Mouse (Mus musculus) thymus, adult 2 months (tissue): ENCODE results near the gene Eif4e2. TPM values are rescaled to one million over a fixed set of nuclear protein-coding genes. Genes with fewer than 3 reads are reported as not detected.

Experiments
- DNase-seq: peaks from one replicate; pipeline ENCODE4 v3.0.0; 2021
- H3K27ac ChIP-seq: fragments of 200-500 bp; 2 replicates; pipeline ENCODE4 v1.5.1; 2012; ENCODE audit warnings: low read length, control low read depth; ENCODE audit not compliant: control insufficient read depth, insufficient read depth
- H3K27me3 ChIP-seq: fragments of 200-500 bp; 2 replicates; pipeline ENCODE4 v1.6.1; 2012; ENCODE audit warnings: mild to moderate bottlenecking, low read length, moderate library complexity, mixed read lengths; ENCODE audit not compliant: control insufficient read depth, insufficient read depth
- H3K36me3 ChIP-seq: fragments of 200-500 bp; 2 replicates; pipeline ENCODE4 v1.6.1; 2012; ENCODE audit warnings: mild to moderate bottlenecking, low read length, moderate library complexity; ENCODE audit not compliant: control insufficient read depth, insufficient read depth
- H3K4me1 ChIP-seq: fragments of 200-500 bp; replicated peaks from 2 replicates; pipeline ENCODE4 v1.6.1; 2012; ENCODE audit warnings: low read length; ENCODE audit not compliant: control insufficient read depth, insufficient read depth
- H3K4me3 ChIP-seq: fragments of 200-500 bp; 2 replicates; pipeline ENCODE4 v1.5.1; 2012; ENCODE audit warnings: mild to moderate bottlenecking, low read length, control low read depth, moderate library complexity; ENCODE audit not compliant: control insufficient read depth, insufficient read depth
- CTCF ChIP-seq: fragments of 200-500 bp; IDR thresholded peaks from 2 replicates; pipeline ENCODE4 v1.5.1; 2012; ENCODE audit warnings: mild to moderate bottlenecking, control low read depth, low read length, moderate library complexity, borderline replicate concordance; ENCODE audit not compliant: control insufficient read depth, poor library complexity, insufficient read depth; ENCODE audit errors: extremely low read depth
- POLR2A ChIP-seq: fragments of 200-500 bp; IDR thresholded peaks from 2 replicates; pipeline ENCODE4 v1.6.1; 2012; ENCODE audit warnings: mild to moderate bottlenecking, low read length, control low read depth, moderate library complexity; ENCODE audit not compliant: control insufficient read depth, poor library complexity, insufficient read depth; ENCODE audit errors: extremely low read depth
- WGBS: fragments of 180-500 bp; shearing (Covaris S2); methylation state at CpG from one replicate; pipeline ENCODE4 v1.1.7; 2018; 5-methylcytosine and 5-hydroxymethylcytosine counted together
- polyA plus RNA-seq: library from polyadenylated mRNA; depleted of rRNA; stranded (reverse); fragments of >200 nt; gene quantifications from 2 replicates; pipeline ENCODE4 v1.2.3, GENCODE M21; 2012; rRNA removed

Gene Eif4e2
- polyA plus RNA-seq: 41.9 and 45.0 TPM in 2 replicates

DNA sequence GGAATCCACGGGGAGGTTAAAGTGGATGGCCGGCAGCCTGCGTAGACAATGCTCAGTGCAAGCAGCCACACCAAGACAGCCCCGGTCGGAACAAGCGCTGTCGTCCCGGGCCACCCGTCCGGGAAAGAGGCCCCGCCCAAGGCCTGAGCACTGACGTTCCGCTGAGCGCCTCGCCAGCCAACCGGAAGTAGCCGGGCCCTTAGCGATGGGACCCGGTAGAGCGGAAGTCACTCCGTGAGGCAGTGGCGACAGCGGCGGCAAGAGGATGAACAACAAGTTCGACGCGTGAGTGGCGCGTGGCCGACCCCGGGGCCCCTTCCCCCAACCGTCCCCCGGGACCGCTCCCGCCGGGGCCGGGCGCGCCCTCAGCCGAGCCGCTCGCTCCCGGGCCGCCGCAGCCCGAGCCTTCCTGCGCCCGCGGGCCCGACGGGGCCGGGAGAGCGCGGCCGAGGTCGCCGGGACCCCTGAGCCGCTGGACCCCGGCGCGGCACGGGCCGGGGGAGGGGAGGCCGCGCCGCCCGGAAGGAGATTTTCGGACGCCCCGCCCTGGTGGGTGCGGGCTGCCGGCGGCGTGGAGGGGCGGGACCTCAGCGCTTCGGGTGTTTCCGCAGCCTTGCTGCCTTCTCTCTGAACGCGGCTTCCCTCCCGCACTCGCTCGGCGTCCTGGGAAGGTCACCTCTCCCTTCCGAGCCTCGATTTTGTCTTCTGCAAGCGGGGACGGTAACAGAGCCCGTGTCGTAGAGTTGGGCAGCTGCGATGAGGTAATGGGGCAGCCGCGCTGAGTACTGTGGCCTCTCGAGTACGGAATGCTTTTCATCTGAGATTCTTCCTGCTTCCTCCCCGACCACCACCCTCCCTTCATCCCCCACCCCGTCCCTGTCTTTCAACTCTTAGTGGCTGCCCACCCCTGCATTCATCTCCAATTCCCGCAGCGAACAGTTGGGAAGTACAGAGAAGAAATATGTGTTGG is at the start of gene Eif4e2:
TSS of gene Eif4e2 (plus strand) at position 180 of the 970 bp plus-strand sequence.
- Histone ChIP-seq H3K36me3 (peaks cover under 1% of the 10 kb centered on the region), H3K4me3 (peak within 1 kb of the TSS; percentile 75), H3K27me3 (no peaks in the 10 kb centered on the region), H3K27ac (peak within 1 kb of the TSS; percentile 67), H3K4me1 (peaks cover 11% of the 10 kb centered on the region; the same call in 1 of the 2 replicates)
- peak; percentile 91 for DNase-seq
- TF ChIP-seq CTCF (0 out of 2 replicates have a peak, but pooled peaks have one; percentile 26), POLR2A (peak; percentile 60; the same call in 1 of the 2 replicates)
- under 1% methylated on average over 99 of the region's 99 CpGs for WGBS

DNA sequence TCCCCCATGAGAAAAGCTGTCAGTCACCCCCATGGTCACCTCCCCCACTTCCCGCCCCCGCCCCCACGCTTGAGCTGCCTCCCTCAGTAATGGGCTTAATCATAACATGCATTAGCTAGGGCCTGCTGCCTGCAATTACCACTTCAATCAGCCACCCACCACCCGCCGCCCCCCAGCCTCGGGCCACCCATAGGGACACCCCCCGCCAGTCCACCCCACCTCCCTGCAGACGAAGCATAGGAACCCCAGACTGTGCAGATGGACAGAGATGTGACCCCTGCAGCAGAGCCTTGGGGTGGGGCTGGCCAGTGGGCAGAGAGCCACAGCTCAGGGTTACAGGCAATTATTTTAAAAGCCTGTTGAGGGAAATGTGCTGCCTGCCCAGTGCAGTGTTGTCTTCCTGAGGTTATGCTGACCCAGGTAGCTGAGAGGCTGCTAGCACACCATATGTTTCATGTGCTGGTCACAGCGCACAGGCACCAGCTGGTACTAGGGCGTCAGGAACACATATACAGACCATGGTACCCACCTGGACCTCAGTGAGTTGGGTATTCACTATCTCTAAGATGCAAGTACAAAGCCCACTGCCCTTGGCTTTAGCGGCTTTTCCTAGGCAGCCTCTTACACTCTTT is 49.4 kb upstream of the Eif4e2 start:
- no peak for TF ChIP-seq CTCF
- no peak for TF ChIP-seq POLR2A
- Histone ChIP-seq H3K27me3 (no peaks in the 10 kb centered on the region), H3K4me1 (no peaks in the 10 kb centered on the region), H3K27ac (no peak overlapping the region), H3K4me3 (no peak overlapping the region), H3K36me3 (no peaks in the 10 kb centered on the region)
- no peak for DNase-seq
- 46% methylated on average over 11 of the region's 11 CpGs for WGBS

GRCm38 (mm10) chr1:87164796-87165184 is 48.9 kb upstream of the Eif4e2 start:
- Histone ChIP-seq H3K4me1 (no peaks in the 10 kb centered on the region), H3K36me3 (no peaks in the 10 kb centered on the region), H3K27ac (no peak overlapping the region), H3K27me3 (no peaks in the 10 kb centered on the region), H3K4me3 (no peak overlapping the region)
- WGBS: 57% methylated on average over 9 of the region's 9 CpGs
- TF ChIP-seq POLR2A: no peak
- TF ChIP-seq CTCF: no peak
- no peak for DNase-seq

DNA sequence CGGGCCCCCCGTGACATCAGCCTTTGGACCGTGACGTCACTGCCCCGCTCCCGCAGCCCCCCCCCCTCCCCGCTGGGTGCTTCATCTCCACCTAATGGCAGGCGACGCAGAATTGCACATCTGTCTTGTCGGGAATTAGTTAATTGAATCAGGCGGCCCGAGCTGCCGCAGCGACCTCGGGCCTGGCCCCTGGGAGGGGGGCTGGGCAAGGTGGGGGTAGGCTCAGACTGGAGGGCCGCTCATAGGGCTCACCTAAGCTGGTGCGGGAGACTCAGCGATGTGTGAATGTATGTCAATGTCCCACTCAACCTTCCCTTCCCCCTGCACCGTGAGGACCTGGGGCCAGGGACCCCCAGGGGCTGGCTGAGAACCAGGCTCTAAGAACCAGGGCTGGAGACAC is 43.3 kb upstream of the Eif4e2 start:
- Histone ChIP-seq H3K4me1 (no peaks in the 10 kb centered on the region), H3K27ac (no peak overlapping the region), H3K27me3 (no peaks in the 10 kb centered on the region; the same call in 1 of the 2 replicates), H3K4me3 (no peak overlapping the region), H3K36me3 (no peaks in the 10 kb centered on the region)
- DNase-seq: no peak
- WGBS: 23% methylated on average over 19 of the region's 19 CpGs
- TF ChIP-seq POLR2A (no peak), CTCF (no peak)

DNA sequence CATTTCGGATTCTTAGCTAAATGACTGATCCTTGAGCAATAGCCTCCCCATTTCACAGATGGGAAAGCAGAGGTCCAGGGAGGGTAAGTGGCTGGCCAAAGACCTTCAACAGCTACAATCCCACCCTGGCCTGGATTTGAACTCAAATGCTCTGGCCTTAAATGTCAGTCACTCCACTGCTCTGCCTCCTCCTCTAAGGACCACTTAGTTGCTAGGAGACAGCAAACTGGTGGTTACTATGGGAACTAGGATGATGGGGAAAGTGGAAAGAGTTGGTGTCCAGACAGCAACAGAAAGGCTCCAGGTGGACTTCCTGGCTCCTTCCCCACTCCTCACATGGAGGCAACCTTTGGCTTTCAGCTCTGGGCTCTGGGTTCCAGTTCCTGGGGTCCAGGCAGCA is 42.4 kb upstream of the Eif4e2 start:
- no peak for DNase-seq
- WGBS: 84% methylated on average over 1 of the region's 1 CpGs
- Histone ChIP-seq H3K27ac (no peak overlapping the region), H3K27me3 (no peaks in the 10 kb centered on the region; the same call in 1 of the 2 replicates), H3K4me1 (no peaks in the 10 kb centered on the region), H3K36me3 (no peaks in the 10 kb centered on the region), H3K4me3 (no peak overlapping the region)
- TF ChIP-seq POLR2A (no peak), CTCF (no peak)

DNA sequence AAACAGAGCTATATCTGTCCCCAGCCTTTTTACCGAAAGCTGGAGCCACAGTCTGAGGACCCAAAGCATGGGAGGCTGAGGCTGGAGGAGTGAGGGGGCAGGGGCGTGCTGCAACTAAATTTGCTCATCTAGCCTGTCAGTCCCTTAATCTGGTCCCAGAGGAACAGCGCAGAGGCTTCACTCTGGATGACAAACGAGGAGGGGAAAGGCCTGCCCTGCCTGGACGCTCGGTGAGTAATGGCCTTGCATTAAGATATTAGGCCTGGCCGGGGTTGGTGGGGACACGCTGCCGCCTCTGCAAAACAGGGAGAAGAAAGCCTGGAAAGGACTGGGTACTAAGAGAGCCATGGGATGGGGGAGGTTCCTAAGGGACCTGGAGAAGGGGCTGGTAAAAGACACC is 41.4 kb upstream of the Eif4e2 start:
- WGBS: 81% methylated on average over 9 of the region's 9 CpGs
- Histone ChIP-seq H3K27ac (no peak overlapping the region), H3K36me3 (no peaks in the 10 kb centered on the region), H3K27me3 (no peaks in the 10 kb centered on the region; the same call in 1 of the 2 replicates), H3K4me1 (no peaks in the 10 kb centered on the region), H3K4me3 (no peak overlapping the region)
- no peak for DNase-seq
- TF ChIP-seq POLR2A: no peak
- no peak for TF ChIP-seq CTCF
